Mouse (Mus musculus): Measurements from ENCODE around the gene Wnt9a.
"Not testable (repeated sequence)": the region's sequence is repeated elsewhere in the genome, so short reads cannot be mapped to it uniquely, and the experiment has no call there.

Gene Wnt9a

DNA sequence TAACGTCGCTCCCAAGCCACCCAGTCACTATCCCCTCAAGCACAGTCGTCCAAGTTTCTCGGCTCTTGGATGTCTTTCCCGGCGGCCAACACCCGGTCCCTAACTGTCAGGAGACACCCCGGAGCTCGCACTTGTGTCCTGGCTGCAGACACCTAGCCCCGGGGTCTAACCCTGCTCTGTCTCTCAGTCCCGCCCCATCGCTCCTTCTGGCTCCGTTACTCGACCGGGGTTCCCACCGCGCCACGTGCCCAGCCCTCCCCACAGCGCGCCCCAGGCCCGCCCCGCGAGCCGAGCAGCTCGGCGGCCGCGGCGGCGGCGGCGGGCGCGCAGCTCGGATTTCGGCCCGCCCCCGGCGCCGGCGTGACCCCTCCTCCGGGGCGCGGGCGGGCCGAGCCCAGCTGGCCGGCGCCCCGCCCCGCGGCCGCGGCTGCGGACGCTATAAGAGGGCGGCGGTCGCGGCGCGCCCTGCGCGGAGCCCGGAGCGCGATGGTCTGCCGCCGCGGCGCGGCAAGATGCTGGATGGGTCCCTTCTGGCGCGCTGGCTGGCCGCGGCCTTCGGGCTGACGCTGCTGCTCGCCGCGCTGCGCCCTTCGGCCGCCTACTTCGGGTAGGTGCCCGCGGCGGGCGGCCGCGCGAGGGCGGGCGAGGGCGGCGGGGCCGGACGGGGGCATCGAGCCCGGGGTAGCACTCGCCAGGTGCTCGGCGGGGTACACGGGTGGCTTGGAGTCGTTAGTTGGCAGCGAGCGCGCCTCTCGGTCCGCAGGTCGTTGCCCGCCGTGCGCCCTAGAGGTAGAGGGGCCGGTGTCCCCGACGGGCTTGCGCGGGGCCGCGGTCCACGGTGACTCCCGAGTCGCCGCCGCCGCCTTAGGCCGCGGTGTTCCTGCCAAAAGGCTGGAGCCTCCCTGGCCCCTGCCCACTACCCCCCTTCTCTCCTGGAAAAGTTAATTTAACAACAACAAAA lies at the start of gene Wnt9a:
TSS of gene Wnt9a (plus strand) at position 468 of the 961 bp plus-strand sequence.
- DNase-seq (ENCODE audit: low read depth, low spot score), result no peak

DNA sequence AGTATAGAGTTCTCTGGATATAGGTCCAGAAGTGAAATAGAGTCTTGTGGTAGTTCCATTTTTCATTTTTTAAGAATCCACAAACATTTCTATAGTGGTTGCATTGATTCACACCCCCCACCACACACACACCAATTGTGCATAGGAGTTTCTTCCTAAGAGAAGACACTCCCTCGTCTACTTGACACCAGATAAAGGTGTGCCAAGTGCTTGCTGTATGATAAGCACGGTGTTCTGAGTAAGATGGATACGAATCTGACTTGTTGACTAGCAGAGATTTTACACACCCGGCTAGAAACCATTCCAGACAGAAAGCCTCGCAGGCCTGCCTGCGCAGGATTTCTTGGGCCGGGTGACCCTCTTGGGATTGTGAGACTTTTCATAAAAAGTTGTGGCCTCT lies 47.1 kb upstream of the Wnt9a start:
- no peak for DNase-seq (ENCODE audit: low read depth, low spot score)

DNA sequence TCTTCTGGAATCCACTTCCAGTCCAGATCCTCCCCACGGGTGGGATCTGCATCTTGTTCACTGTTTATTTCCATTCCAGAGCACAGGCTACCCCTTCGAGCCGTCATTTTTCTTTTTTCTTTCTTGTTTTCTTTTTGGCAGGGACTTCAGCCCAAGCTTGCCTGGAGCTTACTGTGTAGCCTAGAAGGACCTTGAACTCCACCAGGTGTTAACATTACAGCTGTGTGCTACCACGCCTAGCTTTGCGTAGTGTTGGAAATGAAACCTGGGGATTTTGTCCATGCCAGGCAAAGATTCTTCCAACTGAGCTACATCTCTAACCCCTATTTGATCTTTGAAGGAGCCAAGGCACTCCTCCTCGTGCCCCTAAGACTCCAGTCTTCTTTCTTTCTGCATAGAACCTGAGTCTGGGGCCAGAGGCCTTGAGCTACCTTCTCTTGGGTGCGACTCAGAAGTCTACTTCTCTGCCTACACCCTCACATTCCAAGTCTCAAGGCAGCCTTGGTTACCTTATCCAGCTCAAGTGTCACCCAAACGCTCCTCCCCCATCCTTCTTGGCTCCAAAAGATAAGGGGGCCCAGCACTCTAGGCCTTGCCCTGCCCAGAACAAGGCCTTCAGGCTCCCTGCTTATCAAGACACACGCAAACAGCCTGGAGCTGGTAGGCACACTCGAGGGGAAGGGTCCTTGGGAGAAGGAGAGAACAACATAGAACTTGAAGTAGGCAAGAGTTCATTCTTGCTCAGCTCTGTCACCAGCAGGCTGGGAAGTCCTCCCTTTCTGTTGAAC lies 45.8 kb upstream of the Wnt9a start:
- DNase-seq (ENCODE audit: low read depth, low spot score), result no peak

GRCm38 (mm10) chr11:59262308-59262707 lies 44.4 kb upstream of the Wnt9a start:
- no peak for DNase-seq (ENCODE audit: low read depth, low spot score)

DNA sequence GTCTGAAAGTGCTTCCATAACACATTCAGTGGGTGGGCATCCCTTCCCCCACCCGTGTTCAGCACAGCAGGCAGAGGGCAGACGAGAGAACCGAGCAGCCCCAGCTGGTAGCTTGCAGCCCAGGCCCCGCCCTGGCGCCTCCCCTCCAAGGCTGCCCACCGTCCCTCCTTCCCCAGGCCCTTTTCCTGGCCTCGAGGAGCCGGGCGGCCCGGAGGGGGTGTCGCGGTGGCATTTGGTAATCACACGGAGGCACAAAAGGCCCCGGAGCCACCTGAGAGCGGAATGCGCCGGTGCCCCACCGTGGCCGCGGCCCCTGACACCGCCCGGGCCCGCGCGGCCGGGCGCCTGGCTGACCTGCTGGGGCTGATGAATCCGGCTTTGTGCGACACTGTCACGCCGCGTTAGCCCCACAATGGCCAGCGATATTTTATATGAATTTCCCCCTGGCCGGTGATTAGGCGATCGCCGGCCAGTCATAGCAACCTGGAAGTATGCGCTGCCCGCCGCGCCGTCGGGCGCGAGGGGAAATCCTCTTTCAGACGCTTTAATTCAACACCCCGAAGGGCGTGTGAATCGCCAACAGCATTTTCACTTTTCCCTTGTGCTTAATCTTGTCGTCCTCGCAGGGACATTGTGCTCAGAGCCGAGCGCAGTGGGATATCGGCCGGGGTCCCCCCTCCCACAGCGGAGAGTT lies 42.7 kb upstream of the Wnt9a start:
- no peak for DNase-seq (ENCODE audit: low read depth, low spot score)

DNA sequence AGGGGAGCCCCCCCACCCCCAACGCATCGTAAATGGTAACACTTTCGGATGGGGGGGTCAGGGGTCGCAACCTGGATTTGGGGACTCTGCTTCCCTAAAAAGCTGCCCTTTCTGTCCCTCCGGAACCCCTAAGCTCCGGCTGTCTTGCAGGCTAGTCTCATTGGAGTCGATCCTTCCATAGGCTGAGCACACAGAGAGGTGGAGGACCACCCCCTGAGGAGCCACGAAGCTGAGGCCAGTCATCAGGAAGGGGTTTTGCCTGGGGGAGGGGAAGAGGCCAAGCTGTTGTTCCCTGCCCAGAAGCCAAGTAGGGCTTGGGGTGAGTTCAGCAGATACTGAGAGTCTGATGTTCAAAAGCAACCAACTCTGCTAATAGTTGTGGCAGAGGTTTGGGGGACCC lies 42.1 kb upstream of the Wnt9a start:
- DNase-seq (ENCODE audit: low read depth, low spot score), result no peak

DNA sequence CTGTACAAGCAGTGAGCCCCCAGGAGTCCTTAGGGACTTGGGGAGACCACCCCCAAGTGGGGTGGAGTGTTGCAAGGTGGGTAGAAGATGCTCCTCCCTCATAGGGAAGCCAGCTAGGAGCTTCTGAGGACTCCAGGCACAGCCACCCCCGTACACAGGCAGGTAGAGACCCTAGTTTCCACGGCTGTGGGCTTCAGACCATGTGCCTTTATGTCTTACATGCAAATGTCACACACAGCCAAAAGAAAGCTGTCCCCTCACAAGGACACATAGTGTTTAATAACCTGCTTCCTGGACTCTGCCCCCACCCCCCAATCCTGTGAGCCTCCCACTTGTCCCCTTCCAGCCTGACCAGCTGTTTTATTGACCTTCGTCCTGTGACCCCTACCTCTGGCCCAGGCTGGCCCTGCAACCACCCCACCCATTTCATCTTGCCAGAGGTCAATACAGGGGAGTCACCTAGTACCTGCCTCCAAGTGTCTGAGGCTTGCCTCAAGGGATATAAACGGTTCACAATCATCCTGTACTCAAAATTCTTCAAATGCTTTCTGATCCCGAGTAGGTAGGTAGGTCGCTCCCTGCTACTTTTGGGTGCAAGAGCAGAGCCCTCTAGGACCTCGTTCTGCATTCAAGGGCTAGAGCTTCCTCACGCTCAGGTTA lies 41.4 kb upstream of the Wnt9a start:
- DNase-seq (ENCODE audit: low read depth, low spot score), result no peak

DNA sequence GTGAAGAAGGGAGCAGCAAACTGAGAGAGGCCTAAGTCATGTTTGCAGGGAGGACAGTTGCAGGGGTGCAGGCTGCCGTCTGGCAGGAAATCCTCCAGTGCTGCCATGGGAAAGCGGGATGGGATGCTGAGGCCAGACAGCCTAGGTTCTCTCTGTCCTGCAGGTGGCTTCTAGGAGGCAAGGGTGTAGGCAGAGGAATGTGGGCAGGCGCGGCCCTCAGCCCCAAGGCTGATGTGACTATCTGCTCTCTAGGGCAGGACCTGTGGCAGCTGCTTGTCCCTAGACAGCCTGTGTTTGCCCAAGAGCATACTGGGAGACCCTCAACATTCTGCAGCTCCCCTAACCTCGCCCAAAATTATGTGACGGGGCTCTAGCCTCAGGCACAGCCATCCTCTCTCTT lies 40.0 kb upstream of the Wnt9a start:
- no peak for DNase-seq (ENCODE audit: low read depth, low spot score)

DNA sequence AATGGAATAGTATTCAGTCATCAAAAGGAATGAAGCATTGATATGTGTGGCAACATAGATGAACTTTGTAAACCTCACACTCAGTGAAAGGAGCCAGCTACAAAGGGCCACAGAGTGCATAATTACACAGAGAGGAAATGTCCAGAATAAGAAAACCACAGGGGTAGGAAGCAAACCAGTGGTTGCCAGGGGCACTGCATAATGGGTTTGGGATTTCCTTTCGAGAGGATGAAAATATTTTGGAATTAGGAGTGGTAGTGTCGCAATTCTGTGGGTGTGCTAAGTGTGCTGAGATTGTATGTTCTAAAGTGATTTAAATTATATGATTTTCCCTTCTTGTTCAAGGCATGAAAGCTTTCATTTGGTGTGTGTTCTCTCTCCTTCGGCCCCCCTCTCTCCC lies 32.5 kb upstream of the Wnt9a start:
- no peak for DNase-seq (ENCODE audit: low read depth, low spot score)

DNA sequence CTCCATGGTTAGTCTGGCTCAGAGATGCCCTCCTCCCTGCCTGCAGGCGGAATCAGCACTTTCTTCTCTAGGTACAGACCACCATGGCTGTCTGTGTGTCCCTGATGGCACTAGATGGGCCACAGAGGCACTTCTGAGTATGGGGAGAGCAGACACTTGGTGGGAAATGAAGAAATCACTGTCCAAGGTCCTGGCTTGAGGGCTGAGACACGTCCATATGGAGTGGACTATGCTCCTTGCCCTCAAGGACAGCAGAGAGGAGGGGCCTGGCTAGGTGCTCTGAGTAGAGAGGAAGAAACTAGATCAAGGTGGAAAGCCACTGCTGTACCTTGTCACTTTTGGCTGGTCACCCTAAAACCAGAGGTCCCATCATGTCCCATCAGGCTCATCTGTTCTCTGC lies 29.9 kb upstream of the Wnt9a start:
- DNase-seq (ENCODE audit: low read depth, low spot score), result no peak

DNA sequence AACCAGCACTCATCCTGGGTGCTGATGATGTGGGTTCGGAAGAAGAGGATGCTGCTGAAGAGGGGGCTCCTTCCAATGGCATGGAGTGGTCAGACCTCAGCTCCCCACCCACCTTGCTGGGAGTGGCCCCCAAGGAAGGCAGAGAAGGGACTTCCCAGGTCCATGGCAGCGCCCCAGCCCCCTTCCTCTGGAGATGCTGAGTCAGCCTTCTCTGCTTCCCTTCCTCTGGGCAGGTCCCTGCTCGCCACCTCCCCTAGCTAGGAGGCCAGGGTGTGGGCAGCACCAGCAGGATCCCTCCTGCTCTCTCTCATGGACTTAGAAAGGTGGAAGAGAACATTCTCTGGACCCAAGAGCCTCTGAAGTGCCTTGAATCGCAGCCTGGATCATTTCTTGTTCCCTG lies 28.7 kb upstream of the Wnt9a start:
- no peak for DNase-seq (ENCODE audit: low read depth, low spot score)

GRCm38 (mm10) chr11:59282111-59282510 lies 24.6 kb upstream of the Wnt9a start:
- DNase-seq (ENCODE audit: low read depth, low spot score), result no peak

- no peak for DNase-seq (ENCODE audit: low read depth, low spot score)
Observed at GRCm38 (mm10) chr11:59282933-59283332, 23.8 kb upstream of the Wnt9a start.

DNA sequence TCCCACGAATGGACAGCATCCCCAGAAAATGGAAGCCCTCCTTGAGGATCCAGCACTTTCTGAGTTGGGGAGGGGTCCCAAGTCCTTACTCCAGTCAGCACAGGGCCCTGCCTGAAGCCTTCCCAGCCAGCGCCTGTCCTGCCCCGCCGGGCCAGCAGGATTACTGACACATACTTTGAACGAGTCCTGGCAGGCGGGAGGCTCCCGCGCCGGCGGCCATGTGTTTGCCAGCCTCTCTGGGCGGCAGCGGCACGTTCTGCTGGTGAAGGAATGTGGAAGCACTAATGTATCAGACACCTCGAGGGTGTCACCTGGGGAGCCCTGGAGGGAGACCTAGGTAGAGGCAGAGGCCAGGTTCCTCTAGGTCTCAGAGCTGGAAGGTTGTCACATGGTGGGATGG lies 22.6 kb upstream of the Wnt9a start:
- DNase-seq (ENCODE audit: low read depth, low spot score), result no peak

- DNase-seq (ENCODE audit: low read depth, low spot score), result no peak
Observed at GRCm38 (mm10) chr11:59289706-59290105, 17.0 kb upstream of the Wnt9a start.

DNA sequence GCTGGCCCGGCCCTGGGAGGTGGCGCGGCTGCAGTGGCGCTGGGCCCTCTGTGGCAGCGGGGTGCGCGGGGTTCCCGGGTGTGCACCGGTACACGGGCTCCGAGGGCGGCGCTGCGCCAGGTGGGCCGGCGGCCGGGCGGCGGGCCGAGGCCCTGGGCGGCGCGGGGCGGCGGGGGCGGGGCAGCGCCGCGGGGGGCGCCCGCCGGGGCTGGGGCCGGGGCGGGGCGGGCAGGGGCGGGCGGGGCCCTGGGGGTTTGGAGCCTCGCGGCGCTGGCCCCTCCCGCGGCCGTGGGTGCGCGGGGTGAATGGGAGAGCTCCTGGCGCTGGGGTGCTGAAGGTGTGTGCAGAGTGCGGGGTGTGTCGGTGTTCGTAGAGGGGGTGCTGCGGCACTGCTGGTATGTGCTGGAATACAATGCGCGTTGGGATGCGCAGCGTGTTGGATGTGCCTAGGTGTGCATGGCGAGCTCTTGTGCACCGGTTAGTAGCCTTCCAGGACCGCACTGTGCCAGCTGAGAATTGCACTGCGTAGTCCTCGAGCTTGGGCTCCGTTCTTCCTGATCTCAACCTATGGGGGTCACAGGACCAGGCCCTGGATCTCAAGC lies 15.9 kb upstream of the Wnt9a start, which contains the start of gene Wnt3a:
TSS of gene Wnt3a (minus strand) at position 51 of the 602 bp plus-strand sequence.
- DNase-seq (ENCODE audit: low read depth, low spot score), result no peak

GRCm38 (mm10) chr11:59293616-59294015 lies 13.1 kb upstream of the Wnt9a start:
- DNase-seq (ENCODE audit: low read depth, low spot score), result peak; percentile 64

DNA sequence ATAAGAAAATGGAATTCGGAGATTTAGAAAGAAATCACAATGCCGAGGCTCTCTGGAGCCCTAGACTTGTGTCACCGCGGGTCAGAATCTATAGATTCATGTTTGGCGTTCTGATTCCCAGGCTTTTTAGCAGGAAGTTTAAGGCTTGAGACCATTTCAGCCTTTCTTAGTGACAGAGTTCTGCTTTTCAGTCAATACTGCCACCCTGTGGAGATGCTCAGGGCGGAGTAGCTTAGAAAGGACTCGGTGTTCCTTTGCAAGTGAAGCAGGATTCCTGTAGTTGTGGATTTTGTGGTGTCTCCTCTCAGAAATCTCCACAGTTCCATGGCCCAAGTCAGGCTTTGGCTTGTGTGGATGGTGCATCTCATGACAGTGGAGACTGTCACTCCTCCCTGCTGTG lies 8.8 kb upstream of the Wnt9a start:
- DNase-seq (ENCODE audit: low read depth, low spot score), result peak; percentile 17

DNA sequence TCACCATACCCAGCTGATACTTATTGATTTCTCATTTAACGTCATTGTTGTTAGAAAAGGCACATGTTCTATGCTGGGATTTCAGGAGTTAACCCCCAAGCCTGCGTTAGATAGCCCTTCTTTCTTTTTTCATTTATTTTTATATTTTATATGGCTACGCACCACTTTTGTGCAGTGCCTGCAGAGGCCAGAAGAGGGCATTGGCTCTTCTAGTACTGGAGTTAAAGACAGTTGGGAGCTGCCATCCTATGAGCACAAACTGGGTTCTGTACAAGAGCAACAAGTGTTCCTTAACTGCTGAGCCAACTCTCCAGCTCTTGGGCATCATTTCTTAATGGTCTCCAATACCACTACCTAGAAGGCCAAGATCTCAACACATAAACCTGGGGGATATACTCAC lies 6.5 kb upstream of the Wnt9a start:
- DNase-seq (ENCODE audit: low read depth, low spot score), result peak; percentile 50

DNA sequence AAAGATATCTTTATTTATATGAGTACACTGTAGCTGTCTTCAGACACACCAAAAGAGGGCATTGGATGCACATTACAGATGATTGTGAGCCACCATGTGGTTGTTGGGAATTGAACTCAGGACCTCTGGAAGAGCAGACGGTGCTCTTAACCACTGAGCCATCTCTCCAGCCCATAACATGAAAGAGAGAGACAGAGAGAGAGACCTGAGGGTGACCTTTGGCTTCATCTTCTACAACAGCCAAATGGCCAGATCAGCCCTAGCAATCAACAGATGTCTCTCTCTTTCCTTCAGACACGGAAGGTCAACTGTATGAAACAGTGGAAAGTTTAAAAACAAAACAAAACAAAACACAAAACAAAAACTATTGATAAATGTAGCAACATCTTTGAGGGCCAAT lies 5.7 kb upstream of the Wnt9a start:
- DNase-seq (ENCODE audit: low read depth, low spot score), result not testable (repeated sequence)
